Mouse (Mus musculus): ENCODE measurements around the gene Nr1h2. TPM values are rescaled to one million over a fixed set of nuclear protein-coding genes. Genes with fewer than 3 reads are reported as not detected.

Nr1h2 gene
- polyA plus RNA-seq, 1 experiment: 49.7 TPM

DNA sequence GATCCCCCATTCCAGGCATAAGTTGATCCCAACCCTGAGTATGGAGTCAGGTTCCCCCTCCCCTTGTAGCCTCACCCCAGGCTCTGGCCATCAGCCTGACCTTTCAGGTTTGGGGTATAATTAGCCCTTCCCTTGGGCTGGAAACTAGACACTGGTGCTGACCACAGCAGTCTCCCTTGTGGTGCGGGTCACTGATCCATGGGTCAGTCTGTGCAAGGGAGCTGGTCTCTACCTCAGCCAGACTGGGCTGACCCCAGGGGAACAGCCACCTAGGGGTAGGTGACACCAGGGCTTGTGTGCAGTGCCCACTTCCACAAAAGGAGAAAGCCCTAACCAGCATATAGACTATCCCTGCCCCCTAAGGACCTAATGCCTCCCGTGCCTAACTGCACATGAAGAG is 30.7 kb downstream of the Nr1h2 start:
- Histone ChIP-seq H3K9me3 (ENCODE audit: control insufficient read depth, low read length) (no peaks in the 10 kb centered on the region), H3K36me3 (ENCODE audit: control insufficient read depth) (no peaks in the 10 kb centered on the region), H3K4me3 (replicated peaks) (no peak overlapping the region), H3K27me3 (ENCODE audit: control insufficient read depth) (peaks cover 71% of the 10 kb centered on the region), H3K4me1 (ENCODE audit: control insufficient read depth) (peaks cover 10% of the 10 kb centered on the region)
- no peak for TF ChIP-seq GATA1 (IDR thresholded peaks at IDR 0.05; ENCODE audit: low read length)
- TF ChIP-seq TAL1 (IDR thresholded peaks at IDR 0.05; ENCODE audit: low read length): no peak

DNA sequence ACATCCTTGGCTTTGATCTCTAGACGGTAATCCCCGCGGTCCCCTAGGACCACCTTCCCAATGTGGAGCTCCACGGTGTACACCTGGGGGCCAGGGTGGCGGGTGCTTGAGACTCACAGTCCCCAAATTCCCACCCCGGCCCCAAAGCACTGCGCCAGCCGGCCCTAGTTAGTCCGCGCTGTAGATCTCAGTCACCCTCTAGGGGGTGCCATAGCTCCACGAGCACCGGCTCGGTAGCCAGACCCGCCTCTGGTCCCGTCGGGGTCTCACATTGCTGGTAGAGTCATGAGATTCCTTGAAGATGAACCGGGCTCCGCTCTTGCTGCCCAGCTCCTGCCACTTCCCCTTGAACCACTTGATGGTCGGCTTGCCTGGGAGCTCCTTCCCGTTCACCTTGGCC is 32.0 kb downstream of the Nr1h2 start:
- Histone ChIP-seq H3K4me1 (ENCODE audit: control insufficient read depth) (no peaks in the 10 kb centered on the region; the same call in none of the 2 replicates), H3K9me3 (ENCODE audit: control insufficient read depth, low read length) (no peaks in the 10 kb centered on the region), H3K27me3 (ENCODE audit: control insufficient read depth) (peaks cover 64% of the 10 kb centered on the region), H3K36me3 (ENCODE audit: control insufficient read depth) (no peaks in the 10 kb centered on the region), H3K4me3 (replicated peaks) (no peak overlapping the region)
- TF ChIP-seq GATA1 (IDR thresholded peaks at IDR 0.05; ENCODE audit: low read length): no peak
- no peak for TF ChIP-seq TAL1 (IDR thresholded peaks at IDR 0.05; ENCODE audit: low read length)

DNA sequence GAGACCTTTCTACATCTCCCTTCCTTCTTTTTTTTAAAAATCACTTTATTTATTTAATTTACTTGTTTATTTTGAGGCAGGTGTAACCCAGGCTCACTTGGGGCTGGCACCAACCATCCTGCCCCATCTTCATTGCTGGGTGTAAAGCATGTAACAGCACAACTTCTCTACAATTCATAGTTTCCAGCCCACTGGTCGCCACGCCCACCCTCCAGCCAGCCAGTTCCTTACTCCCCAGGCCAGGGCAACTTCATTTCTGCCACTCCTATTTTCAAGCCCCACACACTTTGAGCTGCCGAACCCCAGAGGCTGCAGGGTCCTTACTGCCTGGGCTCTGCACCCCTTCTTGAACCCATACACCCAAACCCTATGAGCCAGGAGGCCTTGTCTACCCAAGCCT is 32.8 kb downstream of the Nr1h2 start:
- H3K4me1 ChIP-seq (ENCODE audit: control insufficient read depth): no peaks in the 10 kb centered on the region; the same call in none of the 2 replicates
- no peak overlapping the region for H3K4me3 ChIP-seq (replicated peaks)
- H3K36me3 ChIP-seq (ENCODE audit: control insufficient read depth): no peaks in the 10 kb centered on the region
- H3K27me3 ChIP-seq (ENCODE audit: control insufficient read depth): peaks cover 62% of the 10 kb centered on the region
- H3K9me3 ChIP-seq (ENCODE audit: control insufficient read depth, low read length): no peaks in the 10 kb centered on the region
- TF ChIP-seq TAL1 (IDR thresholded peaks at IDR 0.05; ENCODE audit: low read length): no peak
- TF ChIP-seq GATA1 (IDR thresholded peaks at IDR 0.05; ENCODE audit: low read length): no peak

DNA sequence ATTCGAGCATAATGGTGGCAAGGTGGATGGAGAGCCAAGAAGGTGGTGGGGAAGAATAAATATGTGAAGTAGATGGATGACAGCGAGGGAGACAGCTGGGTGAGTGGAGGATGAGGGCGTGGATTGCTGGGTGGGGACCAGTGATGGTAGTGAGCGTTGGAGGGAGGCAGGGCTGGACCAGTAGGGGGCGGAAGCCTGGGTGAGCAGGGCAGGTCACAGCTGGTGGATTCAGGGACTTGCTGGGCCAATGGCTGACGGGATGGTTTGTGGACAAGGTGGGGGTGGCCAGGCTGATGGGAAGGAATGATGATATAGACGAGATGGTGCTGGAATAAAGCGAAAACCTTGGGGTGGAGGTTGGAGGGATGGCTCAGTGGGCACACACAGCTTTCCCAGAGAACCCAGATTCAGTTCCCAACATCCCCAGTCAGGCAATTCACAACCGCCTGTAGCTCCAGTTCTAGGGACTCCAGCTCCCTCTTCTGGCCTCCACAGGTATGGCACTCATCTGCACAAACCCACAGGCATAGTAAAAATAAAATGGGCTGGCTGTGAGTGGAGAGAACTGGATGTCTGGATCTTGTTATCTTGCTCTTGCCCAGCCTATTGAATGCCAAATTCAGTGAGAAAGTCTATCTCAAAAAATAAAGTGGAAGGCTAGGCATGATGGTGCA is 34.4 kb downstream of the Nr1h2 start:
- Histone ChIP-seq H3K36me3 (ENCODE audit: control insufficient read depth) (no peaks in the 10 kb centered on the region), H3K27me3 (ENCODE audit: control insufficient read depth) (peaks cover 55% of the 10 kb centered on the region), H3K9me3 (ENCODE audit: control insufficient read depth, low read length) (no peaks in the 10 kb centered on the region), H3K4me3 (replicated peaks) (no peak overlapping the region), H3K4me1 (ENCODE audit: control insufficient read depth) (no peaks in the 10 kb centered on the region; the same call in none of the 2 replicates)
- no peak for TF ChIP-seq TAL1 (IDR thresholded peaks at IDR 0.05; ENCODE audit: low read length)
- no peak for TF ChIP-seq GATA1 (IDR thresholded peaks at IDR 0.05; ENCODE audit: low read length)

DNA sequence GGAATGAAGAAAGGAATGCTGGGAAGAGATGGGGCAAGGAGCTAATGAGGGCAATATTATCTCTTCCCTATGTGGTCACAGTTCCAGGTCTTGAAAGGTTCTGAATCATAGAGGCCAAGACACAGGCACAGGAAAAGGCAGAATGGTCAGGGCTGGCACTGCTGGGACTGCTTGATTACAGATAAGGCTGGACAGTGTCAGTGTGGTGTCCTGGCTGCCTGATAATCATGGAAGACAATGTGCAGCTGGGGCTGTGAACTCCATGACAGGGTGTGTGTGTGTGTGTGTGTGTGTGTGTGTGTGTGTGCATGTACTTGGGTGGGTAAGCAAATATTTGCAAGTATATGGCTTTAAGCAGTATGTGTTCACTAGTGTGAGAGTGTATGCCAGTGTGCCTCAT is 46.3 kb downstream of the Nr1h2 start:
- Histone ChIP-seq H3K4me3 (replicated peaks) (no peak overlapping the region), H3K36me3 (ENCODE audit: control insufficient read depth) (no peaks in the 10 kb centered on the region), H3K27me3 (ENCODE audit: control insufficient read depth) (peaks cover 39% of the 10 kb centered on the region), H3K4me1 (ENCODE audit: control insufficient read depth) (peaks cover 8% of the 10 kb centered on the region), H3K9me3 (ENCODE audit: control insufficient read depth, low read length) (peaks cover 8% of the 10 kb centered on the region)
- no peak for TF ChIP-seq TAL1 (IDR thresholded peaks at IDR 0.05; ENCODE audit: low read length)

DNA sequence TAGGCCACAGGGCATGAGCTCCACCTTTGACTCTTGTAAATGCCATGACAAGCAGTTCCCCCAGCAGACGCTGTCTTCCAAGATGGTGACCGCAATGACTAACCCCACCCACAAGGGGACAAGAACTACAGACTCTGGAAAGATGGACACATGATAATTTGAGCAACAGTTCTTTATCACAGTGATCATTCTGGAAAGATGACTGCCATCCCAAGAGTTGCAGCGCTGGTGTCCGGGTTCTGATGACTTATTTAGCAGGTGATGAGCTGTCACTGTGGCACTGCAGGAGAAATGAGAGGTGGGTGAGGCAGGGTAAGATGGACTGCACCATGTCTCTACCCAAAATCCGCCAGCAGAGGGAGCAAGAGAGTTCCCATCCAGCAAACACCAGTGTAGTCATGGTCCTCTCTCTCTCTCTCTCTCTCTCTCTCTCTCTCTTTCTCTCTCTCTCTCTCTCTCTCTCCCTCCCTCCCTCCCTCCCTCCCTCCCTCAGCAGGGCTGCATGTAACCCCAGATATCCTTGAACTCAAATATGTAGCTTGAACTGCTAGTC is 52.1 kb downstream of the Nr1h2 start:
- H3K9me3 ChIP-seq (ENCODE audit: control insufficient read depth, low read length): peaks cover 4% of the 10 kb centered on the region
- peaks cover 2% of the 10 kb centered on the region; the same call in 1 of the 2 replicates for H3K36me3 ChIP-seq (ENCODE audit: control insufficient read depth)
- peaks cover 32% of the 10 kb centered on the region for H3K4me1 ChIP-seq (ENCODE audit: control insufficient read depth)
- peaks cover 35% of the 10 kb centered on the region for H3K27me3 ChIP-seq (ENCODE audit: control insufficient read depth)
- TF ChIP-seq GATA1 (IDR thresholded peaks at IDR 0.05; ENCODE audit: low read length) (no peak), TAL1 (IDR thresholded peaks at IDR 0.05; ENCODE audit: low read length) (no peak)
- no peak overlapping the region for H3K4me3 ChIP-seq (replicated peaks)

DNA sequence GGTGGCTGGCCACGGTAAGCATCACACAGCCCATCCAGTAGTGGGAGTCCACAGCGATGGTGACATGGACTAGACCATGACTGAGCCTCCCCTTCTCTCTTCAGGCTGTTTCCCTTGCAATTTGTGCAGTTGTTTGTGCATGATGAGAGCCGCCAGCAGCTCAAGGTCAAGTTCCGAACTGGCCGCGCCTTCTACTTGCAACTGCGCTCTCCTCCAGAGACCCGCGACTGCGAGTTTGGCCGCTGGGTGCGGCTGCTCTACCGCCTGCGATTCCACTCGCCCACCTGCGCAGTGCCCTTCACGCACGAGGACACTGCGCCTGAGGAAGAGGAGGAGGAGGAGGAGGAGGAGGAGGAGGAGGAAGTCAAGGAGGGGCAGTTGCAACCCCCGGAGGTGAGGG is 53.7 kb downstream of the Nr1h2 start:
- peaks cover 44% of the 10 kb centered on the region for H3K4me1 ChIP-seq (ENCODE audit: control insufficient read depth)
- peaks cover 34% of the 10 kb centered on the region for H3K27me3 ChIP-seq (ENCODE audit: control insufficient read depth)
- peaks cover 4% of the 10 kb centered on the region for H3K9me3 ChIP-seq (ENCODE audit: control insufficient read depth, low read length)
- TF ChIP-seq TAL1 (IDR thresholded peaks at IDR 0.05; ENCODE audit: low read length) (no peak), GATA1 (IDR thresholded peaks at IDR 0.05; ENCODE audit: low read length) (no peak)
- peaks cover 2% of the 10 kb centered on the region for H3K36me3 ChIP-seq (ENCODE audit: control insufficient read depth)
- no peak overlapping the region for H3K4me3 ChIP-seq (replicated peaks)

Other genes starting within 250 kb of the Nr1h2 start
- gene Clec11a, start 247.0 kb downstream of the Nr1h2 start, polyA plus RNA-seq (2012): 0.01 TPM in 1 of 2 replicates, not detected in the other
- gene Shank1, start 243.7 kb downstream of the Nr1h2 start, polyA plus RNA-seq (2012): 0.01 TPM in 2 replicates
- not detected in 2 replicates for gene Syt3, start 169.8 kb downstream of the Nr1h2 start, polyA plus RNA-seq (2012)
- gene 1700008O03Rik, start 168.1 kb downstream of the Nr1h2 start, polyA plus RNA-seq (2012): 0.04 and 0.06 TPM in 2 replicates
- not detected in 2 replicates for gene Lrrc4b, start 124.9 kb downstream of the Nr1h2 start, polyA plus RNA-seq (2012)
- 0.17 and 0.50 TPM in 2 replicates for gene Aspdh, start 88.6 kb downstream of the Nr1h2 start, polyA plus RNA-seq (2012)
- gene Josd2, start 86.0 kb downstream of the Nr1h2 start, polyA plus RNA-seq (2012): 1,062 and 1,188 TPM in 2 replicates
- gene Emc10, start 57.4 kb downstream of the Nr1h2 start, polyA plus RNA-seq (2012): 26.0 and 30.5 TPM in 2 replicates
- gene Fam71e1, start 57.4 kb downstream of the Nr1h2 start, polyA plus RNA-seq (2012): 0.16 TPM in 1 of 2 replicates, not detected in the other
- gene Mybpc2, start 29.3 kb downstream of the Nr1h2 start, polyA plus RNA-seq (2012): not detected in 2 replicates
- gene Spib, start 21.9 kb downstream of the Nr1h2 start, polyA plus RNA-seq (2012): 0.08 TPM in 2 replicates
- gene Pold1, start 5.1 kb downstream of the Nr1h2 start, polyA plus RNA-seq (2012): 24.0 and 25.1 TPM in 2 replicates
- gene Napsa, start 18.4 kb upstream of the Nr1h2 start, polyA plus RNA-seq (2012): 0.20 and 0.21 TPM in 2 replicates
- gene Kcnc3, start 36.7 kb upstream of the Nr1h2 start, polyA plus RNA-seq (2012): 0.01 TPM in 2 replicates
- under 0.01 TPM in 1 of 2 replicates, not detected in the other for gene Myh14, start 116.9 kb upstream of the Nr1h2 start, polyA plus RNA-seq (2012)
- not detected in 2 replicates for gene Izumo2, start 154.8 kb upstream of the Nr1h2 start, polyA plus RNA-seq (2012)
- 16.3 and 18.4 TPM in 2 replicates for gene Vrk3, start 194.5 kb upstream of the Nr1h2 start, polyA plus RNA-seq (2012)
- 0.03 and 0.07 TPM in 2 replicates for gene Zfp473, start 197.1 kb upstream of the Nr1h2 start, polyA plus RNA-seq (2012)

All from erythroblast, embryonic 14.5 days (primary cell).